Mouse (Mus musculus) heart, embryonic 13.5 days (tissue): ENCODE data around the gene Nqo1. TPM values are rescaled to one million over a fixed set of nuclear protein-coding genes. Genes with fewer than 3 reads are reported as not detected.

Experiments used
- ATAC-seq: fragments of 200-750 bp; cut with Nextera tagmentation; 2 replicates; pipeline ENCODE4 v1.8.0; 2017; ENCODE audit warnings: moderate TSS enrichment; ENCODE audit not compliant: insufficient number of reproducible peaks, low FRiP score, low TSS enrichment; ENCODE audit errors: extremely low read depth
- H3K27ac ChIP-seq: fragments of 300-500 bp; sonication (generic); replicated peaks from 2 replicates; pipeline ENCODE4 v1.5.1; 2015; ENCODE audit warnings: moderate library complexity, mild to moderate bottlenecking, inconsistent platforms
- H3K27me3 ChIP-seq: fragments of 300-500 bp; sonication (generic); replicated peaks from 2 replicates; pipeline ENCODE4 v1.6.1; 2015; ENCODE audit warnings: mild to moderate bottlenecking, inconsistent platforms
- H3K36me3 ChIP-seq: fragments of 300-500 bp; sonication (generic); 2 replicates; pipeline ENCODE4 v1.6.1; 2015; ENCODE audit warnings: mild to moderate bottlenecking, inconsistent platforms
- H3K4me1 ChIP-seq: fragments of 300-500 bp; sonication (generic); 2 replicates; pipeline ENCODE4 v1.6.1; 2015; ENCODE audit warnings: inconsistent platforms
- H3K4me2 ChIP-seq: fragments of 300-500 bp; sonication (generic); 2 replicates; pipeline ENCODE4 v1.6.1; 2015; ENCODE audit warnings: inconsistent platforms, mild to moderate bottlenecking, moderate library complexity
- H3K4me3 ChIP-seq: fragments of 300-500 bp; sonication (generic); 2 replicates; pipeline ENCODE4 v1.5.1; 2015; ENCODE audit warnings: moderate library complexity, mild to moderate bottlenecking, inconsistent platforms
- H3K9ac ChIP-seq: fragments of 300-500 bp; sonication (generic); 2 replicates; pipeline ENCODE4 v1.6.1; 2015; ENCODE audit warnings: inconsistent platforms, mild to moderate bottlenecking, moderate library complexity
- H3K9me3 ChIP-seq: fragments of 300-500 bp; sonication (generic); 2 replicates; pipeline ENCODE4 v1.6.1; 2016; ENCODE audit warnings: inconsistent platforms
- WGBS: fragments of 180-500 bp; shearing (Covaris S2); methylation state at CpG from one replicate; pipeline ENCODE4 v1.1.7; 2015; ENCODE audit warnings: mixed read lengths; 5-methylcytosine and 5-hydroxymethylcytosine counted together
- polyA plus RNA-seq: library from polyadenylated mRNA; unstranded; fragments of >200 nt; fragmentation: Nextera tagmentation; extraction: Ambion mirVana; gene quantifications from 2 replicates; pipeline ENCODE4 v1.2.1, GENCODE M21; 2015

Nqo1 gene
- 5.7 and 5.9 TPM in 2 replicates for polyA plus RNA-seq

GRCm38 (mm10) chr8:107403038-107403781 is at the start of gene Nqo1:
Gene Nqo1, minus strand, starts transcription at chr8:107403206.
- ATAC-seq, result peak; percentile 92

GRCm38 (mm10) chr8:107451414-107452066 is 48.5 kb upstream of the Nqo1 start:
- Histone ChIP-seq H3K9me3 (no peaks in the 10 kb centered on the region), H3K27me3 (no peaks in the 10 kb centered on the region), H3K4me1 (peaks cover 16% of the 10 kb centered on the region), H3K9ac (no peak overlapping the region), H3K4me3 (no peak overlapping the region), H3K27ac (no peak overlapping the region), H3K4me2 (no peak overlapping the region), H3K36me3 (peaks cover 16% of the 10 kb centered on the region)
- no peak for ATAC-seq
- WGBS, result 86% methylated on average over 13 of the region's 13 CpGs

More at GRCm38 (mm10) chr8:107403038-107403781, at the start of gene Nqo1:
- Histone ChIP-seq H3K36me3 (peaks cover 6% of the 10 kb centered on the region; the same call in 1 of the 2 replicates), H3K4me3 (peak within 1 kb of the TSS; percentile 47), H3K27ac (peak within 1 kb of the TSS; percentile 65), H3K4me2 (peak within 1 kb of the TSS; percentile 69), H3K27me3 (0 out of 2 replicates have a peak, but pooled peaks cover 2% of the 10 kb centered on the region), H3K9me3 (no peaks in the 10 kb centered on the region), H3K9ac (peak within 1 kb of the TSS; percentile 60), H3K4me1 (peaks cover 15% of the 10 kb centered on the region)
- 14% methylated on average over 22 of the region's 22 CpGs for WGBS

- Histone ChIP-seq H3K9me3 (no peaks in the 10 kb centered on the region), H3K36me3 (peaks cover 16% of the 10 kb centered on the region), H3K4me1 (peaks cover 18% of the 10 kb centered on the region), H3K4me2 (no peak overlapping the region), H3K27ac (no peak overlapping the region), H3K9ac (no peak overlapping the region), H3K4me3 (no peak overlapping the region), H3K27me3 (no peaks in the 10 kb centered on the region)
- ATAC-seq, result no peak
- 70% methylated on average over 6 of the region's 6 CpGs for WGBS
Observed at GRCm38 (mm10) chr8:107449655-107450054, 46.6 kb upstream of the Nqo1 start.

- Histone ChIP-seq H3K27me3 (no peaks in the 10 kb centered on the region), H3K9ac (no peak overlapping the region), H3K4me3 (no peak overlapping the region), H3K4me1 (peaks cover 23% of the 10 kb centered on the region), H3K36me3 (peaks cover 16% of the 10 kb centered on the region), H3K4me2 (no peak overlapping the region), H3K9me3 (no peaks in the 10 kb centered on the region), H3K27ac (no peak overlapping the region)
- 56% methylated on average over 8 of the region's 8 CpGs for WGBS
- no peak for ATAC-seq
Observed at GRCm38 (mm10) chr8:107449130-107449529, 46.1 kb upstream of the Nqo1 start.

- H3K9me3 ChIP-seq, result no peaks in the 10 kb centered on the region
- ATAC-seq, result no peak
- H3K36me3 ChIP-seq, result peaks cover 10% of the 10 kb centered on the region
- no peaks in the 10 kb centered on the region for H3K27me3 ChIP-seq
- H3K4me1 ChIP-seq, result peaks cover 23% of the 10 kb centered on the region
- WGBS, result 76% methylated on average over 4 of the region's 4 CpGs
- H3K4me3 ChIP-seq, result no peak overlapping the region
- H3K4me2 ChIP-seq, result no peak overlapping the region
- no peak overlapping the region for H3K27ac ChIP-seq
- no peak overlapping the region for H3K9ac ChIP-seq
Observed at GRCm38 (mm10) chr8:107448382-107448889, 45.4 kb upstream of the Nqo1 start.

GRCm38 (mm10) chr8:107447713-107448112 is 44.7 kb upstream of the Nqo1 start:
- Histone ChIP-seq H3K27me3 (no peaks in the 10 kb centered on the region), H3K9me3 (no peaks in the 10 kb centered on the region), H3K4me1 (peaks cover 23% of the 10 kb centered on the region), H3K4me2 (no peak overlapping the region), H3K4me3 (no peak overlapping the region), H3K9ac (no peak overlapping the region), H3K36me3 (0 out of 2 replicates have a peak, but pooled peaks cover 3% of the 10 kb centered on the region), H3K27ac (no peak overlapping the region)
- ATAC-seq, result no peak

GRCm38 (mm10) chr8:107444626-107445025 is 41.6 kb upstream of the Nqo1 start:
- Histone ChIP-seq H3K4me3 (no peak overlapping the region), H3K27ac (peak overlapping the region; percentile 30), H3K9ac (no peak overlapping the region), H3K36me3 (no peaks in the 10 kb centered on the region), H3K27me3 (no peaks in the 10 kb centered on the region), H3K4me1 (peaks cover 21% of the 10 kb centered on the region), H3K4me2 (no peak overlapping the region), H3K9me3 (no peaks in the 10 kb centered on the region)
- WGBS, result 61% methylated on average over 3 of the region's 3 CpGs
- ATAC-seq, result no peak

- no peaks in the 10 kb centered on the region for H3K27me3 ChIP-seq
- H3K36me3 ChIP-seq, result no peaks in the 10 kb centered on the region
- H3K4me3 ChIP-seq, result no peak overlapping the region
- ATAC-seq, result no peak
- no peak overlapping the region for H3K9ac ChIP-seq
- H3K9me3 ChIP-seq, result no peaks in the 10 kb centered on the region
- peaks cover 22% of the 10 kb centered on the region for H3K4me1 ChIP-seq
- 76% methylated on average over 3 of the region's 3 CpGs for WGBS
- no peak overlapping the region for H3K27ac ChIP-seq
- H3K4me2 ChIP-seq, result no peak overlapping the region
Observed at GRCm38 (mm10) chr8:107439880-107440625, 37.0 kb upstream of the Nqo1 start.

- Histone ChIP-seq H3K4me2 (peak overlapping the region; percentile 83), H3K27ac (peak overlapping the region; percentile 90; the same call in 1 of the 2 replicates), H3K36me3 (no peaks in the 10 kb centered on the region), H3K9me3 (no peaks in the 10 kb centered on the region), H3K27me3 (no peaks in the 10 kb centered on the region), H3K4me1 (peaks cover 15% of the 10 kb centered on the region), H3K4me3 (peak overlapping the region; percentile 86; the same call in 1 of the 2 replicates), H3K9ac (peak overlapping the region; percentile 47; the same call in 1 of the 2 replicates)
- no peak for ATAC-seq
- WGBS, result 76% methylated on average over 2 of the region's 2 CpGs
Observed at GRCm38 (mm10) chr8:107437711-107438110, 34.7 kb upstream of the Nqo1 start.

GRCm38 (mm10) chr8:107436841-107437421 is 33.9 kb upstream of the Nqo1 start:
- no peaks in the 10 kb centered on the region for H3K27me3 ChIP-seq
- 7% methylated on average over 16 of the region's 16 CpGs for WGBS
- peak overlapping the region; percentile 83 for H3K4me2 ChIP-seq
- H3K4me1 ChIP-seq, result peaks cover 15% of the 10 kb centered on the region
- H3K9me3 ChIP-seq, result no peaks in the 10 kb centered on the region
- H3K36me3 ChIP-seq, result no peaks in the 10 kb centered on the region
- peak overlapping the region; percentile 90 for H3K27ac ChIP-seq
- 0 out of 2 replicates have a peak, but pooled peaks have one; percentile 9 for ATAC-seq
- peak overlapping the region; percentile 93 for H3K9ac ChIP-seq
- peak overlapping the region; percentile 86 for H3K4me3 ChIP-seq
